Mouse (Mus musculus): ENCODE data around the gene Cyp2b13. TPM values are rescaled to one million over a fixed set of nuclear protein-coding genes. Genes with fewer than 3 reads are reported as not detected.
"Not testable (repeated sequence)": the region's sequence is repeated elsewhere in the genome, so short reads cannot be mapped to it uniquely, and the experiment has no call there.

Cyp2b13 gene
- not detected in 2 replicates for polyA plus RNA-seq (2014; fragmentation: Nextera tagmentation; extraction: Ambion mirVana)

- 78% methylated on average over 1 of the region's 2 CpGs for WGBS
- not testable (repeated sequence) for ATAC-seq (ENCODE audit: low FRiP score); H3K4me2 ChIP-seq (replicated peaks; ENCODE audit: low read depth, low read length); H3K9ac ChIP-seq (ENCODE audit: low read depth, low read length); H3K4me3 ChIP-seq (ENCODE audit: low read depth, low read length); H3K9me3 ChIP-seq (ENCODE audit: control insufficient read depth, low read length); H3K27me3 ChIP-seq (ENCODE audit: control insufficient read depth, insufficient read depth, low read length); DNase-seq (ENCODE audit: low spot score); H3K36me3 ChIP-seq (ENCODE audit: control insufficient read depth, insufficient read depth, low read length); H3K4me1 ChIP-seq (replicated peaks; ENCODE audit: control insufficient read depth, insufficient read depth, low read length); H3K27ac ChIP-seq (ENCODE audit: low read depth, low read length)
Measured at GRCm38 (mm10) chr7:26061197-26061596, at the start of gene Cyp2b13. Cyp2b13 (plus strand) TSS chr7:26061497.

GRCm38 (mm10) chr7:26019814-26020332 lies 41.4 kb upstream of the Cyp2b13 start:
- not testable (repeated sequence) for DNase-seq (ENCODE audit: low spot score); H3K27ac ChIP-seq (ENCODE audit: low read depth, low read length)

GRCm38 (mm10) chr7:26054885-26055630 lies 6.2 kb upstream of the Cyp2b13 start:
- not testable (repeated sequence) for H3K27me3 ChIP-seq (ENCODE audit: control insufficient read depth, insufficient read depth, low read length); DNase-seq (ENCODE audit: low spot score); H3K4me2 ChIP-seq (replicated peaks; ENCODE audit: low read depth, low read length); H3K4me1 ChIP-seq (replicated peaks; ENCODE audit: control insufficient read depth, insufficient read depth, low read length); H3K4me3 ChIP-seq (ENCODE audit: low read depth, low read length); H3K27ac ChIP-seq (ENCODE audit: low read depth, low read length); H3K9me3 ChIP-seq (ENCODE audit: control insufficient read depth, low read length); H3K36me3 ChIP-seq (ENCODE audit: control insufficient read depth, insufficient read depth, low read length); ATAC-seq (ENCODE audit: low FRiP score); H3K9ac ChIP-seq (ENCODE audit: low read depth, low read length)
- WGBS = 85% methylated on average over 3 of the region's 4 CpGs

More at GRCm38 (mm10) chr7:26019814-26020332, 41.4 kb upstream of the Cyp2b13 start:
- not testable (repeated sequence) for H3K4me1 ChIP-seq (replicated peaks; ENCODE audit: control insufficient read depth, insufficient read depth, low read length); H3K9me3 ChIP-seq (ENCODE audit: control insufficient read depth, low read length); H3K9ac ChIP-seq (ENCODE audit: low read depth, low read length); ATAC-seq (ENCODE audit: low FRiP score); H3K27me3 ChIP-seq (ENCODE audit: control insufficient read depth, insufficient read depth, low read length); H3K36me3 ChIP-seq (ENCODE audit: control insufficient read depth, insufficient read depth, low read length); H3K4me3 ChIP-seq (ENCODE audit: low read depth, low read length); H3K4me2 ChIP-seq (replicated peaks; ENCODE audit: low read depth, low read length)
- 100% methylated on average over 1 of the region's 3 CpGs for WGBS

GRCm38 (mm10) chr7:26071677-26072076 lies 10.4 kb downstream of the Cyp2b13 start:
- not testable (repeated sequence) for ATAC-seq (ENCODE audit: low FRiP score); H3K4me2 ChIP-seq (replicated peaks; ENCODE audit: low read depth, low read length)
- 51% methylated on average over 29 of the region's 29 CpGs for WGBS

GRCm38 (mm10) chr7:26082595-26082994 lies 21.3 kb downstream of the Cyp2b13 start:
- peaks cover 7% of the 10 kb centered on the region; the same call in 1 of the 2 replicates for H3K9me3 ChIP-seq (ENCODE audit: control insufficient read depth, low read length)
- WGBS = 61% methylated on average over 2 of the region's 2 CpGs
- H3K27ac ChIP-seq (ENCODE audit: low read depth, low read length) = no peak overlapping the region
- H3K4me1 ChIP-seq (replicated peaks; ENCODE audit: control insufficient read depth, insufficient read depth, low read length) = no peaks in the 10 kb centered on the region
- ATAC-seq (ENCODE audit: low FRiP score) (no peak), DNase-seq (ENCODE audit: low spot score) (no peak)
- H3K4me3 ChIP-seq (ENCODE audit: low read depth, low read length) = no peak overlapping the region
- no peaks in the 10 kb centered on the region for H3K36me3 ChIP-seq (ENCODE audit: control insufficient read depth, insufficient read depth, low read length)
- no peak overlapping the region for H3K4me2 ChIP-seq (replicated peaks; ENCODE audit: low read depth, low read length)
- no peaks in the 10 kb centered on the region for H3K27me3 ChIP-seq (ENCODE audit: control insufficient read depth, insufficient read depth, low read length)
- H3K9ac ChIP-seq (ENCODE audit: low read depth, low read length) = no peak overlapping the region

More at GRCm38 (mm10) chr7:26071677-26072076, 10.4 kb downstream of the Cyp2b13 start:
- not testable (repeated sequence) for H3K27me3 ChIP-seq (ENCODE audit: control insufficient read depth, insufficient read depth, low read length); H3K36me3 ChIP-seq (ENCODE audit: control insufficient read depth, insufficient read depth, low read length); H3K9ac ChIP-seq (ENCODE audit: low read depth, low read length); H3K27ac ChIP-seq (ENCODE audit: low read depth, low read length); DNase-seq (ENCODE audit: low spot score); H3K4me1 ChIP-seq (replicated peaks; ENCODE audit: control insufficient read depth, insufficient read depth, low read length); H3K9me3 ChIP-seq (ENCODE audit: control insufficient read depth, low read length); H3K4me3 ChIP-seq (ENCODE audit: low read depth, low read length)

GRCm38 (mm10) chr7:26087391-26087790 lies 26.1 kb downstream of the Cyp2b13 start:
- peaks cover 4% of the 10 kb centered on the region; the same call in 1 of the 2 replicates for H3K9me3 ChIP-seq (ENCODE audit: control insufficient read depth, low read length)
- no peaks in the 10 kb centered on the region for H3K36me3 ChIP-seq (ENCODE audit: control insufficient read depth, insufficient read depth, low read length)
- H3K4me1 ChIP-seq (replicated peaks; ENCODE audit: control insufficient read depth, insufficient read depth, low read length) = no peaks in the 10 kb centered on the region
- H3K4me2 ChIP-seq (replicated peaks; ENCODE audit: low read depth, low read length) = no peak overlapping the region
- 87% methylated on average over 1 of the region's 1 CpGs for WGBS
- no peak overlapping the region for H3K9ac ChIP-seq (ENCODE audit: low read depth, low read length)
- no peak for DNase-seq (ENCODE audit: low spot score)
- H3K27me3 ChIP-seq (ENCODE audit: control insufficient read depth, insufficient read depth, low read length) = no peaks in the 10 kb centered on the region
- H3K27ac ChIP-seq (ENCODE audit: low read depth, low read length) = no peak overlapping the region
- no peak for ATAC-seq (ENCODE audit: low FRiP score)
- no peak overlapping the region for H3K4me3 ChIP-seq (ENCODE audit: low read depth, low read length)

GRCm38 (mm10) chr7:26088578-26088977 lies 27.3 kb downstream of the Cyp2b13 start:
- H3K4me2 ChIP-seq (replicated peaks; ENCODE audit: low read depth, low read length); H3K9me3 ChIP-seq (ENCODE audit: control insufficient read depth, low read length); H3K27me3 ChIP-seq (ENCODE audit: control insufficient read depth, insufficient read depth, low read length); H3K9ac ChIP-seq (ENCODE audit: low read depth, low read length); H3K4me1 ChIP-seq (replicated peaks; ENCODE audit: control insufficient read depth, insufficient read depth, low read length); H3K4me3 ChIP-seq (ENCODE audit: low read depth, low read length); ATAC-seq (ENCODE audit: low FRiP score); DNase-seq (ENCODE audit: low spot score); H3K27ac ChIP-seq (ENCODE audit: low read depth, low read length); H3K36me3 ChIP-seq (ENCODE audit: control insufficient read depth, insufficient read depth, low read length): not testable (repeated sequence)

GRCm38 (mm10) chr7:26139623-26140022 lies 78.3 kb downstream of the Cyp2b13 start:
- not testable (repeated sequence) for H3K27ac ChIP-seq (ENCODE audit: low read depth, low read length); H3K4me3 ChIP-seq (ENCODE audit: low read depth, low read length); H3K4me1 ChIP-seq (replicated peaks; ENCODE audit: control insufficient read depth, insufficient read depth, low read length); H3K4me2 ChIP-seq (replicated peaks; ENCODE audit: low read depth, low read length); ATAC-seq (ENCODE audit: low FRiP score); H3K9ac ChIP-seq (ENCODE audit: low read depth, low read length); H3K9me3 ChIP-seq (ENCODE audit: control insufficient read depth, low read length); H3K27me3 ChIP-seq (ENCODE audit: control insufficient read depth, insufficient read depth, low read length); DNase-seq (ENCODE audit: low spot score); H3K36me3 ChIP-seq (ENCODE audit: control insufficient read depth, insufficient read depth, low read length)
- WGBS = no CpG with 5 or more reads among the region's 2 CpGs

- not testable (repeated sequence) for DNase-seq (ENCODE audit: low spot score); H3K36me3 ChIP-seq (ENCODE audit: control insufficient read depth, insufficient read depth, low read length); H3K4me1 ChIP-seq (replicated peaks; ENCODE audit: control insufficient read depth, insufficient read depth, low read length); ATAC-seq (ENCODE audit: low FRiP score); H3K27ac ChIP-seq (ENCODE audit: low read depth, low read length); H3K4me2 ChIP-seq (replicated peaks; ENCODE audit: low read depth, low read length); H3K4me3 ChIP-seq (ENCODE audit: low read depth, low read length); H3K9me3 ChIP-seq (ENCODE audit: control insufficient read depth, low read length); H3K27me3 ChIP-seq (ENCODE audit: control insufficient read depth, insufficient read depth, low read length); H3K9ac ChIP-seq (ENCODE audit: low read depth, low read length)
- 62% methylated on average over 1 of the region's 3 CpGs for WGBS
Measured at GRCm38 (mm10) chr7:26143657-26144056, 82.4 kb downstream of the Cyp2b13 start.

Measured in hindbrain, embryonic 11.5 days (tissue).